Mouse (Mus musculus) frontal cortex, postnatal 25 days (tissue): ENCODE results near the gene Gm21969.

ENCODE experiments used
- DNase-seq, 2 experiments: peaks; one replicate each; pipeline ENCODE4 v3.0.0; 2022; ENCODE audit warnings: low spot score in 2 of 2

Gm21969 gene

DNA sequence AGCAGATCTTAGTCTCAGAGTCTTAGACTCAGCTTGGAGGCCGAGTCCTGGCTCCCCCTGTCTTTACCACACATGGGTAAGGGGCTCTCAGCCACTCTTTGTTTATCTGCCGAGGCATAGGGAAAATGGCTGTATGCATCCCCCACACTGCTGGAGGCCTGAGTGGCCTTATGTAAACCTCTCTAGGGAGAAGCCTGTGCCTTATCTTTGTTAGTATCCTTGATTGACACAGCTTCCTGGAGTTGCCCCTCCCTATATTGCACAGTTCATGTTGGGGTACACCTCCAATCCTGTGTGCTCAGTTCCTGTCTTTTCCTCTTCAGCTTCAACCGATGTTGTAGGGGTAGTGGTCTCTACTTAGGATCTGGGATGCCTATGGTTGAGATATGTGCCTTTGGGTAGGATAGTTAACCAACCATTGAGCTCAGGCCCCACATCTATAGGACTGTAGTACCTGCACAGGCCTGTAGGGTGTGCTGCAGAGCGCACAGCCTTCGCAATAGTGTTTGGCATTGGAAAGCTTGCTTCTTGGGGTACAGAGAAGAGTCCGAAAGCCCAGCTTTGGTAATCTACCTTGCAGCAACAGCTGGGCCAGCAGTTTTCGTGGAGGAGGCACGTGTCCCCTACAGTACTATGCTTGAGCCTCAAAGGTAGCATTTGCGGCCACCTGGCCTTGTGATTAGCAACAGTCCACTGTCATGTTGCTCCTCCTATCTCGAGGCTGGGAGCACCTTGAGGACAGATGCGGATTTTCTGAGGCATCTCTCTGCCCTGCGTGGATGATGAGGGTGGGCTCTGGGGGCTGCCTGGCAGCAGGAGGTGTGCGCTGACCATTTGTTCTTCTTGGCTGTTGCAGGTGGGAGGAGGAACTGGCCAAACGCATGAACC lies at the start of gene Gm21969:
TSS of gene Gm21969 (plus strand) at position 830 of the 888 bp plus-strand sequence.
- DNase-seq, result peak; percentile 39 to 50

DNA sequence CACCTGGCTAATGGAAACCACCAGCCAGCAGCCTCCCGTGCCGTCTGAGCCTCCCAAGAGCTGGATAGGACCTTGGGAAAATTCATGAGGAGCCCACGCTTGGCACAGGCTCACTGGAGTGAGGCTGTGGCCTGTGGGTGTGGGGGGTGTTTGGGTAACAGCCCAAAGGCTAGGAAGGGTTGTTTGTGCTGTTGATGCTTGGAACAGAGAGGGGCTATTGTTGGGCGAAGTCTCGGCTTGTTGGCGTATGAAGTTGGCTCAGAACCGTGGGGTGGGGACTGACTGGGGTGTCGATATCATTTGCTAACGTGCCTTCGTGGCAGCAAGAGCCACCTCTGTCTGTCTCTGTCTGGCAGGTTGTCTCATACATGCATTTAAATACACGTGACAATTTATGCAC lies 47.8 kb upstream of the Gm21969 start:
- DNase-seq, result no peak

DNA sequence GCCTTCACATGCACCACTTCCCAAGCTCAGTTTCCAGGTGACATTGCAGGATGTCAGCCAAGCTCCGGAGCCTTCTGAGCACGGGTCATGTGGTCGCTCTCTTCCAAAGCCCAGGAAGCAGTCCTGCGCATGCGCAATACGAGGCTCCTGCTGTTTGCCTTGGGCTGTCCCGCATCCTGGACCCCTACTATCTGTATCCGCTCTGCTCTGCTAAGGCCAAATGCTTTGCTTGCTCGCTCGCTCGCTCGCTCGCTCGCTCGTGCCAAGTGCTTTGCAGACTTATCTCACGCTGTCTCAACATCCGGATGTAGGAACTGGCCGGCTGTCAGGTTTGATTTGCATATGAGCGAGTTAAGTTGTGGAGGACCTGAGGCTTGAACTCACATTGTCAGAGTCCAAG lies 47.0 kb upstream of the Gm21969 start:
- DNase-seq, result no peak

DNA sequence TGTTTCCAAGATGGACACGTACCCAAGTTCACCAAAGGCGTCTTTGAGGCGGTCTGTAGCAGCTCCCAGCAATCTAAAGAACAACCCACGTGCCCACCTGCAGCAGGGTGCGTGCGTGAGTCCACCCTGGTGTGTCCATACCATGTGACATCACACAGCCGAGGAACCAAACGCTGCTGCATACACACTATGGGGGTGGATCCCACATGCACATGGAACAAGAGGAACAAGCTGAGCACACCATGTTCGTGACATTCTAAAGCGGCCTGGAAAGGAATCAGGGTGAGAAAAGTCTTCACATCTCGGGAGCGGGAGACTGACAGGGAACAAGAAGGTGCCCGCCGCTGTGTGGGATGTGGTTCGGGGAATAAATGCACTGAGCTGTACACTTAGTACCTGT lies 34.6 kb upstream of the Gm21969 start:
- DNase-seq, result no peak

DNA sequence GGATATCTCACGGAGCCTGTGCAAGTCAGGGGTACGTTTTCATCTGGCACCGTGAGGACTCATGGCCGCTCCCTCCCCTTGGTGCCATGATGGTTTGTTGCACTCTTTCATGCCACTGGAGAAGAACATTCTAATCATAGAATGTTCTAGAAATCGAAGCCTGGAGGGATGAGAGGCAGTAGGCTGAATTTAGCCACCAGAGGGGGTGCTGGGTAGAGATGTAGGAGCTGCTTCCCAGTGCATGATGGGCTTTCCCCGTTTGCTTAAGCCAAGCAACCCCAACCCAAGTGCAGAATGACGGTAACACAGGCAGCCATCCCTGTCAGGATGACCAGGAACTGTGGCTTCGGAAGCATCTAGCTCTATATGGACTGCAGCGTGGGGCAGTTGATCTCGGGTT lies 32.2 kb upstream of the Gm21969 start:
- DNase-seq, result no peak

DNA sequence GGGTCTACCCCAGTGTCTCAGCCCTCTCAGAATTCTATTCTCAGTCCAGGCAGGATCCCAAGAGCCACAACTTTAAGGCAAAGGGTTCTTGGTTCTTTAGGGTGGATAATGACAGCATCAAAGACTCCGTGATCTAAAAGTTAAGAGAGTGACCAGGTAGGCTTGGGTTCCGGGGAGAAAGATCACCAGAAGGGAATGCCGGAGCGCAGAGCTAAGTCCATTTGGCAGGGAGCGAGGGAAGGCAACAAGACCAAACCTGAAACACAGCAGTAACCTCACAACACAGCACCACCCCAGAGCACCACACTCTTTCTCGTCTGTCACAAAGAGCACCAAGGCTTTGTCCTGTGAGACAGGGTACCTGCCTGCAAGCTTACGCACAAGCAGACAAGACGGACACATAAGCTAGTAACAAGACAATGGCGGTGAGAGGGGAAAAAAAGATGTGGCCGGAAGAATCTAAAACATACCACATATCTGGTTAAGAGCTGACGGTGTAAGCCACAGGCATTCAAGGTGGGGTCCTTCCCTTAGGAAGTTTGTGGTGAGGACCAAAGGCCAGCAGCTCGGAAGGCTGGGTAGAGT lies 30.0 kb upstream of the Gm21969 start:
- DNase-seq, result no peak

DNA sequence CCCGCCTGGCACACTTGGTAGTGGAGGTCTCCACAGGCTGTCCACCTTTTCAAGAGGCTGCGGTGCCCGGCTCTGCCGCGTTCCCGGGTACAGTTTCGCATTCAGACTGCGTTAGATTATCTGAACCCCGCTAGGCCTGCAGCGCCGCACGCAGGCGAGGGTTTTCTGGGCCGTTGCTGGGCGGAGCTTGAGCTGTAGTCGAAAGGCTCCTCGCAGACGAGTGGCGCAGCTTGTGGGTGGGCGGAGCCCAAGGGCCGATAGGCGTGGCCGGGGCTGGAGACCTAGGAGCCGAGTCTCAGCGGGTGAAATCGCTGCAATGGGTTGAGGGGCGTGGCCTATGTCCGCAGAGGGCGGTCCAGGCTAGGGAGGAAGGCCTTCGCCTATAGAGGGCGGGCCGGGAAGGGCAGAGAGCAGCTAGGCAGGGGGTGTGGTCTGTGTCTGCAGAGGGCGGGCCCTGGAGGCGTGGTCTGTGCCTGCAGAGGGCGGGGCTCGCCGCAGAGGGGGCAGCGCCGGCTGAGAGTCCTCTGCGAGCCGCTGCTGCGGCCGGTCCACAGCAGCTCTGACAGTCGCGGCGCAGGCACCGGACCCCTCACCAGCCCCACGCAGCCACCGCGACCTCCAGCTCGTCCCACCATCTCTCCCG lies 28.7 kb upstream of the Gm21969 start:
- DNase-seq, result peak; percentile 91 to 94

DNA sequence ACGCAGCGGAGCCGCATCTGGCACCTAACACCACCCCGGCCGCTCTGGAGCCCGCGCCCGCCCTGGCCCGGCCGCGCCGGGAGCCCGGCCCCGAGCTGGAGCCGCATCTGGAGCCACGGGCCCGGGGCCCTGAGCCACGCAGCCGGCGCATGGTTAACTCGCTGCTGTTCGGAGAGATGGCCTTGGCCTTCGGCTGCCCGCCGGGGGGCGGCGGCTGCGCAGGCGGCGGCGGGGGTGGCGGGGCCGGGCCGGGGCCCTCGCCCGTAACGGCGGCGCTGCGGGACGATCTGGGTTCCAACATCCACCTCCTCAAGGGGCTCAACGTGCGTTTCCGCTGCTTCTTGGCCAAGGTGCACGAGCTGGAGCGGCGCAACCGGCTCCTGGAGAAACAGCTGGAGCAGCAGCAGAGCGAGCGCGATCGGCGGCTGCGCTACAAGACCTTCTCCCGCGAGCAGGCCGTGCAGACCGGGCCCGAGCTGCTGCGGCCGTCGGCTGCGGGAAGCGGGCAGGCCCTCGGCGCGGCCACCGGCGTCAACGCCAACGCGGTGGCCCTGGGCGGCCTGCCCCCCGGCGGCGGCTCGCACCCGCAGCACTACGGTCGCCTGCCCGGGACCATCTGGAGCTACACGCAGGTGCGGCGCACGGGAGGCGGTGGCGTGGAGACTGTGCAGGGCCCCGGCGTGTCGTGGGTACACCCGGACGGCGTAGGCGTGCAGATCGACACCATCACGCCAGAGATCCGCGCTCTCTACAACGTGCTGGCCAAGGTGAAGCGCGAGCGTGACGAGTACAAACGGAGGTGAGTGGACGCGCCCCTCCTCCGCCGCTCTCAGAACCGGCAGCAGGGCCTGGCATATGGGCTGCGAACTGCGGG lies 27.9 kb upstream of the Gm21969 start:
- DNase-seq, result peak in 1 of 2 experiments; percentile 40

DNA sequence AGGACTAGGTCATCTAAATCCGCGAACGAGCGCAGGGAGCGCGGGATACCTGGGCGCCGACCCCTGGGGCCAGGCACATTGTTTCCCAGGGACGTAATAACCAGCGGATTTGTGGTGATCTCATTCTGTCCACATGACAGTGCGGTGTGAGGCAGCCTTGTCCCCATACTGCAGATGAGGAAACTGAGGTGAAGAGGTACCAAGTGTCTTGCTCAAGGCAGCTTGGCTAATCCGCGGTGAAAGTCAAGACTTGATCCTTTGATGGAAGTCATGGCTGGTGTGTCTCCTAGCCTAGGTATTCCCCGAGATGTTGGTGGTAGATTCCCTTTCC lies 27.3 kb upstream of the Gm21969 start:
- no peak for DNase-seq

DNA sequence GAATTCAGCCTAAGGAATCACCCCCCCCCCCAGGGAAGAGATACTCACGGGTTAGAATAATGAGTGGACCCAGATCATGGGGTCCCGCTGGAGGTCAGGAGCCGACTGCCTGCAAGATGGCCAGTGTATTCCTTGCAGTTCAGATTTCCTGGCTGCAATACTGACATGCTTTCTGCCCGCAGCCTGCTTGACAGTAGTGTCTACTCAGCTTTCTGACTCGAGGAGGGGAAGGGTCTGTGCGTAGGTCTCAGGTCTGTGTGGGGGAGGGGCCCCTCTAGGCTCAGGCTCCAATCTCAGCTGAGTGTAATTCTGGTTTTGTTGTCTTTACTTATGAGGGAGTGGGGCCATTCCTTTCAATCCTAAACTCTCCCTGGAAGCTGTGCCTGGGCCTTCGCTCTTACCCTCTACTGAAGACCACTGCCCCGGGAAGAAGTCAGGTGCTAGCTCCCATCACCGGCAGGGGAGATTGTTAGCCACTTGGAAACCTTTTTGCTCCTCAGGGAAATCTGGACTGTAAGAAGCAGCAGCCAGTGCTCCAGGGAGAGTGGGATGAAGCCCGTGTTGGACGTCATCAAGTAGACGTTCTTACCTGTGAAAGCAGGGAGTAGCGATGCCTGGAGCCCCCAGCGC lies 26.6 kb upstream of the Gm21969 start:
- no peak for DNase-seq

DNA sequence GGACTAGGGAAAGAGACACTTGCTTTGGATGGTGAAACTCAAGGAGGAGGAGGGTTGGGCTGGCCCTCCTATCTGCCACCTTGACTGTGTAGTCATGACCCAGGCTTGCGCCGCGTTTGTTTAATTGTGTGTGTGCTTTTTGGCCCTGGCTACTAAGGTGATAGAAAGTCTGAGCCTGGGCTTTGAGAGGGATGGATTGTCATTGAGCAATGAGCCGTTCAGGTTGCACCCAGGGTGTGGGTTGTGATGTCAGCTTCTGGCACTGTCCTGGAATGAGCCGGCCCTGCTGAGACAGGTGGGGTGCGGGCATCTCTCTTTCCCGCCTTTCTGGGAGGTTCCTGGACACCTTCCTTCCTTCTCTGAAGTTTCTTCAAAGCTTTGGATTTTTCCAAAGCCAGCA lies 26.0 kb upstream of the Gm21969 start:
- DNase-seq, result no peak

DNA sequence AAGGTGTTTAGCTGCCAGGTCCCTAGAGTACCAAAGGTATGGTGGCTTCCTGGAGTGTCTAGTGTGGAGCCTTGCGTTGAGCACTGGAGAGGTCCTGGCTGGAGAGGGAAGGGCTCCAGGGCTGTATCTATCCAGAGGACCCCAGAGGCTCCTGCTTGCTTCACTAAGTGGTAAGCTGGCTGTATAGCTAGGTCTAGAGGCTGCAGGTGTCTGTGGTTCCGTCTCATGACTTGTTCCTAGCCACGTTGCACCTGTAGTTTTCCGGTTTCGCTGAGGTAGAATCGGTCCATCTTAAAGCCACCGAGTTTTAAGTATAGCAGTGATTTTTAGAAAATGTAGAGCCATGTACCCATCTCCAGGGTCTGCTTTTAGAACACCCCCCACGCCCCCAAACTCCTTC lies 24.6 kb upstream of the Gm21969 start:
- no peak for DNase-seq

DNA sequence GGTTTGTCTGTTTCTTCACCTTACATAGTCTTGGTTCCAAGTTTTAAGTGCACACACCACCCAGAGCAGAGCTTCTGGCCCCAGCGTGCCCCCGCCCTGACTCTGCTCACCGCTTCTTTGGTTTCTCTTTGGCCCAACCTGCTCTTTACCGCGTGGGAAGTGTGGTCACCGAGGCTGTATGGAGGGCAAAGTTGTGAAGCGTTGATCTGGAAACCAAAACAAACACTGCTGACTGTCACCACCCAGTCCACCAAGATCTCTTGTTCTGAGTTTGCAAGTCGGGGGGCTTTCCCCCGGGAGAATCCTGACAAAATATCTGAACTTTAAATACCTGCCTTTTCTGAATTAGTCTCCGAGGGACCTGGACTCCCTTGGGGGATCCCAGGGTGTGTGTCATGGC lies 24.0 kb upstream of the Gm21969 start:
- DNase-seq, result no peak

DNA sequence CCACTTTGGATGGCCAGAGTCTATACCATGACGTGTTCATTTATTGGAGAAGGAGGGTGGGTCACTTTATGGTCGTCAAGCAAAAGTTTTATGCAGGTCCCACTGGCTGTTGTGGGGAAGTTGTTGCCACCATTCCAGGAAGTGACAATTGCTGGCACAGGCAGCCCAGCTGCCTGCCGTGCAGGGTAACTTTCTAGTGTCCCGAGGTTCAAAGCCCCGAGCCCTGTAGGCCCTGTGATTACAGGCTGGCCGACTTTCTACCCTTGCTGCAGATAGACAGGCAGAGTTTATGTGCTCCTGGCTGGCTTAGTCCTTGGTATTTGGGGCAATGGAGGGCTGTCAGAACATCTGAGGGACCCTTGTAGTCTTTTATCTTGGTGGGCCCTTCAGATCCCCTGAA lies 23.5 kb upstream of the Gm21969 start:
- DNase-seq, result no peak

DNA sequence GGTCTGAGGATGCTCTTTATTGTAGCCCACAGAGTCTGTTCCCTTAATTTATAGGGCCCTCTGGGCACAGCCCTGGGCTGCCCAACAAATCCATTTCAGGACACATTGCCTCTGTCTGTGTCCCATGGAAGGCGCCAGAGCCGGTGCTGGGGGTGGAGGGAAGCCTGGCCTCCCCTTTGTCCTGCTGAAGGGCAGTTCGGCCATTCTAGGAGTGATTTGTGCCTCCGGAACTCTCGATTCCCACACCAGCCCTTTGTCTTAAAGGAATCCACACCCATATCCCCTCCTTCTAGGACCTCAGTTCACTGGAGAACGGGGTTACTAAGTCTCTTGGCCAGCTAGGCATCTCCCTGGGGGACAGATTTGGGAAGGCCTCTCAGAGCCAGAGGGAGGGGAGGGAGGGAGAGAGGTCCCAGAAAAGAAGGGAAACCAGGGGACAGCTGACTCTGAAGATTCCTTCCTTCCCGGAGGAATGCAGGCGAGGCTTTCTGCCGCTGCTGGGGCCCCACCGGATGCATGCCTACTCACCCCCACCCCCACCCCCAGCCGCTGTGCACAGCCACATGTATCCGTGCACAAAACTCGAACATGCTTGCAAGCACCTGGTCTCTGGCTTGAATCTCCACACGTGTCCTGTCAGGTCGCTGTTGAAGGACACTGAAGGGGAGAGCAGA lies 22.2 kb upstream of the Gm21969 start:
- no peak for DNase-seq

DNA sequence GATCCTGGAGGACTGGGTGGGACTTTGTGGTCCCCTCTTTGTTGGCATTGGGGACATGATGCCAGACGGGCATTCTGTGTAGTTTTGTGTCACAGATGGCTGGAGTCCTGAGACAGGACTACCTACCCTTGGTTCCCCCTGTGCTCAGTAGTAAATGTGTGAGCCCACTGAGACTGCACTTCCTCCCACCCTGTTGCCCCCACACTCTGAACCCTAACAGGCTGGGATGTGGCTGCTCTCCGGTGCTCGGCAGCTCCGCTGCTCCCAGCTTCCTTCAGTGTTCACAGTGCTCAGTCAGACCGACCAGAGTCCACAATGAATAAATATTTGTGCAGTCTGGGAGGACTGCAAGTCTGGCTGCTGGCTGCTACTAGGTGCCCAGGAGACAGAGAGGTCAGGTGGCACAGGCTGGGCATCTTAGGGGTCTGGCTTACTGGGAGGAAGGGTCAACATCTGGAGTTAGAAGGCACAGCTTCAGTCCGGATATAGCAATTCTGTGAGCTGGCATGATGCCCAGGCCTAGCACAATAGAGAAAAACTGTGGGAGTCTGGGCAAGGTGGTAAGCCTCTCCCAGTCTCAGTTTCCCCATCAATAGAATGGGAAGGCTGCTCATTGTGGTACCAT lies 21.4 kb upstream of the Gm21969 start:
- DNase-seq, result no peak

DNA sequence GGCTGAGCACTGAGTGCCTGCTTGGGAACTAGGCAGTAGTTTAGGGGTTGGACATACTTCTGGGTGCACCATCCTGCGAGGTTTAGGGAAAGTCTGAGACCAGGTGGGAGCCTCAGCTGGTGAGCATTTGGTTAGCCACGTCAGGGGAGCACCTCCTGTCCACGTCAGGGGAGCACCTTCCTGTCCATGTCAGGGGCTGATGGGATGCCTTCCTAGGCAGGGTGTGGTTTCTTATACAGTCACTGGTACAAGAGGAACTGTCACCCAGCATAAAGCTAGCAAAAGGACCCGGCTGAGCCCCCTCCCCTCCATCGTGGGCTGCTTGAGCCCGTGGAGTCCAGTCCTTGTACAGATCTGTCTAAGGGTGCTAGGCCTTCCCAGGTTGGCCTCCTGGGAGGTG lies 20.6 kb upstream of the Gm21969 start:
- DNase-seq, result no peak

DNA sequence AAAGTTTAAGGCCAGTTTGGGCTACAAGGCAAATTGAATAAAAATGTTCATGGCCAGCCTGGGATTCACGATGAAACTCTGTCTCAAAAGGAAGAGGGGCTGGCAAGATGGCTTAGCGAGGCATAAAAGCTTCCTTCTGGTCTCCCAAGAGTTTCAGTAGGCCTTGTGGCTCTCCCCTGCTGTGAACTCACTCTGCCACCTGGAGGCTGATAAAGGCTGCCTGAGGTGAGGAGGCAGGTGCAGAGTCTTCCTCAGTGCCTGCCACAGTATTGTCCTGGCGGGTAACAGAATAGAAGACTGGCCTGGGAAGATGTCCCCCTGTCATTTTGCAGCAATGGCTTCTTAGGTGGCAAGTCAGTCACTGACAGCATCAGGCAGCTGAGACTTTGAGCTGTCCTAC lies 20.1 kb upstream of the Gm21969 start:
- no peak for DNase-seq

DNA sequence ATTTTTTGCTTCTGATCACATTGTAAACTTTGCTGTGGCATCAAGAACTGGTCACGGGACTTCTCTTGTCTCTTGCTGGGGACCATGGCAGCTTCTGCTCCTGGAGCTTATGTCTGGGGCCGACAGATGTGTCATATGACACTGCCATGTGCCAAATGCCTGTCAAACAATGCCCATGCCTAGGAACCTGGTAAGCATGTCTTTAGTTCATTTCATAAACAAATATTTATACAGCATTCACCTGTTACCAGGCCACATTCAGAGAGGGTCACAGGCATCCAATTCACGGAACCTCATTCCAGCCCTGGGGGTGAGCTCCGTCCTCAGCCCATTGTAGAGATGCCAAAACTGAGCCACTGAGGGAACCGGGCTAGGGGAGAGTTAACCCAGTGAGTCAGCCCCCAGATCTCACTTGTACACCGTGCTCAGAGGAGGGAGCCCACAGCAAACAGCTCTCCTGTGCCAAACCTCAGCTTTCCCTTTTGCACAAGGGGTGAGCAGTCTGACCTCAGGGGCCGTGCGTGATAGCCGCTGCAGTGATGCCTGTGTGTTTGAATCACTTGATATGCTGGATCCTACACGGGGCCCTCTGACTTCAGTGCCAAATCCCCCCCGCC lies 19.2 kb upstream of the Gm21969 start:
- DNase-seq, result no peak

DNA sequence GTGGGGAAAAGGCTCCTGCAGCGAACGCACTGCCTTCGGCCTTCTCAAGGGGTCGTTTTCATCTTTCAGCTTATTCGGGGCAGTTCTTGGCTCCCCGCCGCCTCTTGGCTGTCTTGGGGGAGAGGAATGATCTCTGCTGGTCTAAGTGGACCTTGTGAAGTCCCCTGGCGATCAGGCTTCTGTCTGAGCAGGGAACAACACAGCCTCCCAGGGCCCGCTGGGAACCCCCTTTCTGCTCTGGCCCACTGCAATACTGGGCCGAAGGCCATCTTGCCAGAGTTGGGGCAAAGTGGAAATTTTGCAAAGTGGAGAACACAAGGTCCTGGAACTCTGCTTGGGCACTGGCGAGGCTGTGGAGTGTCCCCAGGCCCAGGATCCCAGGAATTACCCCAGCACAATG lies 18.3 kb upstream of the Gm21969 start:
- DNase-seq, result no peak
